Mouse (Mus musculus) cerebellum, adult 2 months (tissue): Measurements from ENCODE around the gene Med14. TPM values are rescaled to one million over a fixed set of nuclear protein-coding genes. Genes with fewer than 3 reads are reported as not detected.

Experiments used
- DNase-seq, 2 experiments: peaks; one replicate each; pipeline ENCODE4 v3.0.0; 2021
- H3K27ac ChIP-seq: fragments of 200-500 bp; 2 replicates; pipeline ENCODE4 v1.5.1; 2012; ENCODE audit warnings: low read length, control low read depth, inconsistent platforms; ENCODE audit not compliant: insufficient read depth
- H3K27me3 ChIP-seq: fragments of 200-500 bp; 2 replicates; pipeline ENCODE4 v1.6.1; 2012; ENCODE audit warnings: inconsistent platforms, mild to moderate bottlenecking, low read length, moderate library complexity; ENCODE audit not compliant: control insufficient read depth, insufficient read depth
- H3K4me1 ChIP-seq: fragments of 200-500 bp; 2 replicates; pipeline ENCODE4 v1.6.1; 2011; ENCODE audit warnings: low read length; ENCODE audit not compliant: control insufficient read depth, insufficient read depth
- H3K4me3 ChIP-seq: fragments of 200-500 bp; replicated peaks from 2 replicates; pipeline ENCODE3; 2011; ENCODE audit warnings: mild to moderate bottlenecking, low read depth, low read length, control low read depth; ENCODE audit not compliant: insufficient read depth
- CTCF ChIP-seq: fragments of 200-500 bp; IDR thresholded peaks from 2 replicates; pipeline ENCODE4 v1.5.1; 2011; ENCODE audit warnings: low read depth, mild to moderate bottlenecking, control low read depth, low read length, moderate library complexity, borderline replicate concordance; ENCODE audit not compliant: insufficient read depth
- POLR2A ChIP-seq: fragments of 200-500 bp; IDR thresholded peaks from 2 replicates; pipeline ENCODE4 v1.6.1; 2011; ENCODE audit warnings: low read length, control low read depth, borderline replicate concordance; ENCODE audit not compliant: insufficient read depth
- WGBS: fragments of 180-500 bp; shearing (Covaris S2); methylation state at CpG from one replicate; pipeline ENCODE4 v1.1.7; 2018; 5-methylcytosine and 5-hydroxymethylcytosine counted together
- polyA plus RNA-seq: library from polyadenylated mRNA; depleted of rRNA; stranded (reverse); fragments of >200 nt; gene quantifications from 2 replicates; pipeline ENCODE4 v1.2.3, GENCODE M21; 2012

Gene Med14
- polyA plus RNA-seq, 1 experiment: 31.4 TPM

DNA sequence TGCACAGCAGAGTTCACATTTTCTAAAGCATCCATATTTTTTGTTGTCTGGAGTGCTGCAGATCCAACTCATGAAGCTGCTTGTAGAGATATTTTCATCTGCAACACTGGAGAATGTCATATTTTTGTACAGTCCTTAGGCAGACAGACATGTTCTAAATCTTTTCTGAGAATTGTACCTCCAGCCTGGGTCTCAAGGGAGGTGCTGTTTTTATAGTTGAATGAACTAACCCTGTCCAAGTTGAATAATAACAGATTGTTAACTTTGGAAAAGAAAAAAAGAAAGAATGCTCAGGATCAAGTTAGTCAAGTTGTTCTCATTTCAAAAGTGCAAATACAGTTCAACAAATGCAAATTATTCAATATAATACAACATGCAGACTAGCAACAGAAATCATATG is 21.5 kb downstream of the Med14 start:
- Histone ChIP-seq H3K27ac (no peak overlapping the region), H3K4me1 (no peaks in the 10 kb centered on the region), H3K4me3 (no peak overlapping the region), H3K27me3 (no peaks in the 10 kb centered on the region)
- TF ChIP-seq POLR2A (no peak), CTCF (no peak)
- DNase-seq: no peak

DNA sequence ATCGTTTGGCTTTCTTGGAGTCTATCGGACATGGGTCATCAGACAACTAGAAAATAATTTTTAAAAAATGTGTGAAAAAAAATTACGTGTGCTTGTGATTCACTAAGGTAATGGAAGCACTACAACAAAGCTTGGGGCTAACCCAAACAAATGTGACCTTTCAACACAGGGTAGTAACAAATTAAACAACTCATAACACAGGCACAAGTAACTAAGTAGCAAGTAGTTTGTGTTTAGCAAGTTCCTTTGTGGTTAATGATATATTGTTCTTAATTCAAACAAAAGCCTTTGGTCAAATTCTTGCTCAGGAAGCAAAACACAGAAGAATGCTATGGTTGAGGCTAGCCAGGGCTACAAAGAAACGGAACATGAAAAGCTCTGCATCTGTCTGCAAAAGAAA is 45.8 kb downstream of the Med14 start:
- Histone ChIP-seq H3K4me1 (no peaks in the 10 kb centered on the region), H3K27me3 (no peaks in the 10 kb centered on the region), H3K4me3 (no peak overlapping the region), H3K27ac (no peak overlapping the region)
- no peak for TF ChIP-seq POLR2A
- no peak for DNase-seq
- WGBS: 89% methylated on average over 4 of the region's 4 CpGs

DNA sequence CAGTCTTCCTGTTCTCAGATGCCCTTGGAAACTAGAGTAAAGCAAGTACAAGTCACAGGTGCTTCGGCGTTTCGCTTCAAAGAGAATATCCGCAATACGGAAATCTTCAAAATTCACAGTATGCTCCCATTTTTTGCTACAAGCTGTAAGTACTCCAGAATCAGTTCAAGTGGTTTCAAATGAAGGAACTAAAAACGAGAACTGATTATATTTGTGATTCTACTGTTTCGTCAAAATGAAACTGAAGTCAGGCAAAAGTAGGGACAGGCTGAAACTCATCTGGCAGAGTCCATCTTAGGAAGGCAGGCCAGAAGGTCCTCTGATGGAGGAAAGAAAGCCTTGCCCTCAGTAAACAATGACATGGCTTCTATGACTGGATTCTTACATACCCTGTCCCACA is 48.1 kb downstream of the Med14 start:
- Histone ChIP-seq H3K27me3 (no peaks in the 10 kb centered on the region), H3K27ac (no peak overlapping the region), H3K4me1 (no peaks in the 10 kb centered on the region), H3K4me3 (no peak overlapping the region)
- WGBS: 97% methylated on average over 7 of the region's 7 CpGs
- no peak for DNase-seq
- TF ChIP-seq CTCF: no peak
- no peak for TF ChIP-seq POLR2A

DNA sequence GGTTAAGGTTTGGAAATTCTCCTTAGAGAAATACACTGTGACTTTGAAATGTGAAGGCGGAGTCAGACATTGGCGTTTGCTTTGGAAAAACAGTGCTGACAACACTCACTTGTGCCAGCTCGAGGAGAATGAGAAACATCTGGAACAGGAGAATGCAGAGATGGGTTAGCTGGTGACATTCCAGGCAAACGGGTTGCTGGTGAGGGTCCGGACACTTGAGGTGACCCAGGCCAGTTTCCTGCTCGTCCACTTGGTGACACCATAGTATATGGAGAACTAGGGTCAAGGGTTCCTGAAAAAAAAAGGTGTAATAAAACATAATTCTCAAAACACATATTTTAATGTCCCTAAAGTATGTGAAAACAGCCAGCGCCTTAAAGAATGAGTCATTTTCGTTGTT is 75.0 kb downstream of the Med14 start:
- Histone ChIP-seq H3K4me3 (no peak overlapping the region), H3K27me3 (no peaks in the 10 kb centered on the region), H3K27ac (no peak overlapping the region), H3K4me1 (no peaks in the 10 kb centered on the region)
- 80% methylated on average over 8 of the region's 8 CpGs for WGBS
- no peak for DNase-seq
- TF ChIP-seq POLR2A (no peak), CTCF (no peak)

DNA sequence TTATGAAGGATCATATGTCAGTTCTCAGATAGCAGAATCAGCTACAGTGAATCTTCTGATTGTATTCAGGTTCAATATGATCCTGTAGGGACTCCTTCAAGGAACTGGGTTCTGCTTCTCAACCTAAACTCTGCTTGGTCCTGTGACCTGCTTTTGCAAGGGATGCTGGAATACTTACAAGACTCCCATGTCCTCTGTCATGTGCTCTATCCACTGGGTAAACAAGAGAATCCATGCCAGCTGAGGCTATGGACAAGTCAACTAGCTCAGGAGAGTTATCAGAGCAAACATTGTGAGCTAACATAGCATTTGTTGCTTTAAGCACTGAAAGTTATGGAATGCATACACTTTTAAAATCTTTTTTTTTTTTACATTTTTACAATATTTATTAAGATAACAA is 75.8 kb downstream of the Med14 start:
- no peaks in the 10 kb centered on the region for H3K27me3 ChIP-seq
- no peaks in the 10 kb centered on the region for H3K4me1 ChIP-seq
- H3K4me3 ChIP-seq: no peak overlapping the region
- no peak overlapping the region for H3K27ac ChIP-seq
- DNase-seq: no peak
- TF ChIP-seq POLR2A (no peak), CTCF (no peak)

DNA sequence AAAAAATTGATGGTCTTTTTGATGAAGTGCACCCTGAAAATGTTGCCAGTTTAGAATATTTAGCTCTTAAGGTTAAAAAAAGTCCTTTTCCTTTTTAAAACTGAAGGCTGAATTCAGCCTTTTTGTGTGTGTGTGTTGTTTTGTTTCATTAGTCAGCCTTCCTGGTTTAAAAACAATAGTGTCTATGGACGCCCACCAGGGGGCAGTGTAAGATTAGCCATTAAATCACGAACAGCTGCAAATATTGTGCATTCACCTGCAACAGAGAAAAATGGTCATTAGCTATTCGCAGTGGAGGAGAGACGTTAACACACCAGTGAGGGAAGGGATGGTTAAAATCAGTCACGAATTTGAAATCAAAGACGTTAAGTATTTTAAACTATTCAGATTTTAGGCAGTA is 84.5 kb downstream of the Med14 start:
- TF ChIP-seq POLR2A (no peak), CTCF (peak; percentile 39; the same call in 1 of the 2 replicates)
- H3K4me3 ChIP-seq: no peak overlapping the region
- peak; percentile 68 to 73 for DNase-seq
- no peaks in the 10 kb centered on the region for H3K27me3 ChIP-seq
- 20% methylated on average over 6 of the region's 6 CpGs for WGBS
- no peaks in the 10 kb centered on the region for H3K4me1 ChIP-seq
- H3K27ac ChIP-seq: no peak overlapping the region

DNA sequence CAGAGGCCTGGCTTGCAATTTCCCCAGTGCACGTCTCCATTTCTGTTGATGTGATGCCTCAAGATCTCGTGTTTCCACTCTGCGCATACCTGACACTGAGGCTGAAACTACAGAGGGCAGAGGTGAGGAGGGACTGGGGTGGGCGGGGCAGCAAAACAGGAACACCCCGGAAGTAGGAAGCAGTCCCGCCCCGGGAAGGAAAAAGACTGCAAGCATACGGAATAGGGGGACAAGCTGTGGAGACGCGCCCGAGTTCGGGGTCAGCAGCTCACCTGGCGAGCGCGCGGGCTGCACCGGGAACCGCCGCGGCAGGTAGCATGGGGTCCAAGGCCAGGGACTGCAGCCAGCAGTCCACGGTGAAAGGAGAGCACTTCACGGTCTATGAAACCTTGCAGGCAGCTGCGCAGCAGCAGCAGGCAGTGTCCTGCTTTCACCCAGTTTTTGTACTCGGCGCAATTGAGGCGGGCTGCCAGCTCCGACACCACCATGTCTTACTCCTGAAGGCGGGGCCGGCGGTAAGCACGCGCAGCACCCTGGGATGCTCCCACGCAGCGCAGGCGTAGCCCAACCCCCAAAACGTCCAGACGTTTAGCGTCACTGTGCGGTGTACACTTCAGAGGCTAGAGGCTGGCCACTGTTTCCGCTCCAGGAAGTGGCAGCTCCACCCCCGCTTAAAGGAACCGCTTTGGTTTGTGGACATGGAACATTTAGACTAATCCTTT is 88.7 kb downstream of the Med14 start, which contains the start of gene 1810030O07Rik:
Gene 1810030O07Rik, minus strand, starts transcription at position 615 of the 722 bp plus-strand sequence.
- TF ChIP-seq POLR2A (peak; percentile 54; the same call in 1 of the 2 replicates), CTCF (no peak)
- 4% methylated on average over 40 of the region's 42 CpGs for WGBS
- H3K4me1 ChIP-seq: no peaks in the 10 kb centered on the region
- peak; percentile 89 to 91 for DNase-seq
- H3K4me3 ChIP-seq: peak within 1 kb of the TSS; percentile 78
- peak within 1 kb of the TSS; percentile 60 for H3K27ac ChIP-seq
- no peaks in the 10 kb centered on the region for H3K27me3 ChIP-seq

DNA sequence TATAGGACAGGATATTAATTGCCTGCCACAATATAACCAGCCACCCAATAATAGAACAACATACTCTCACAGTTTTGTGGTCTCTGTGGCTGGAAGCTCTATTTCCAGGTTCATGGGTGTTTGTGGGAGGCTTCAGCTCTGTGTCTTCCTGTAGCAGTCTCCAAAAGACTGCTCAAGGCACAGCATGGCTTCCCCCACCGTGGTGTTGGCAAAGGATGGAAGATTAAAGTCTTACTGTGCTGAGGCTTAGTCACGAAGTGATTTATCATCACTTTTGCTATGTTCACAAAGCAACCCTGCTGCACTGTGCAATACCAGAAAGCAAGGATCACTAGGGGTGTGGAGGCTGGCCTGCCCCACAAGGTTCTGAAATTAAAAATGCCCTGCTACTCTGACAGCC is 108.0 kb downstream of the Med14 start:
- TF ChIP-seq POLR2A (no peak), CTCF (no peak)
- 18% methylated on average over 2 of the region's 2 CpGs for WGBS
- Histone ChIP-seq H3K27me3 (no peaks in the 10 kb centered on the region), H3K4me1 (no peaks in the 10 kb centered on the region), H3K4me3 (no peak overlapping the region), H3K27ac (no peak overlapping the region)
- DNase-seq: no peak
